Mouse (Mus musculus): ENCODE data around the gene Ntrk2. TPM values are rescaled to one million over a fixed set of nuclear protein-coding genes. Genes with fewer than 3 reads are reported as not detected.

The Ntrk2 gene
- total and polyA plus RNA-seq, 3 experiments = 20.5 to 30.0 (median 29.4) TPM

Other genes with a start within 250 kb of the Ntrk2 start
- gene Slc28a3, start 195.7 kb upstream of the Ntrk2 start, total RNA-seq (2021) = not detected
- gene Slc28a3, start 195.7 kb upstream of the Ntrk2 start, polyA plus RNA-seq (2012; rRNA removed) = 0.02 TPM in 1 of 2 replicates, not detected in the other

Measured in adrenal gland, adult 2 months (tissue).